Mouse (Mus musculus): ENCODE measurements around the gene Def8. TPM values are rescaled to one million over a fixed set of nuclear protein-coding genes. Genes with fewer than 3 reads are reported as not detected.
"Not testable (repeated sequence)": the region's sequence is repeated elsewhere in the genome, so short reads cannot be mapped to it uniquely, and the experiment has no call there.

The Def8 gene
- polyA plus RNA-seq, 1 experiment from 2014 or later = 38.8 TPM

DNA sequence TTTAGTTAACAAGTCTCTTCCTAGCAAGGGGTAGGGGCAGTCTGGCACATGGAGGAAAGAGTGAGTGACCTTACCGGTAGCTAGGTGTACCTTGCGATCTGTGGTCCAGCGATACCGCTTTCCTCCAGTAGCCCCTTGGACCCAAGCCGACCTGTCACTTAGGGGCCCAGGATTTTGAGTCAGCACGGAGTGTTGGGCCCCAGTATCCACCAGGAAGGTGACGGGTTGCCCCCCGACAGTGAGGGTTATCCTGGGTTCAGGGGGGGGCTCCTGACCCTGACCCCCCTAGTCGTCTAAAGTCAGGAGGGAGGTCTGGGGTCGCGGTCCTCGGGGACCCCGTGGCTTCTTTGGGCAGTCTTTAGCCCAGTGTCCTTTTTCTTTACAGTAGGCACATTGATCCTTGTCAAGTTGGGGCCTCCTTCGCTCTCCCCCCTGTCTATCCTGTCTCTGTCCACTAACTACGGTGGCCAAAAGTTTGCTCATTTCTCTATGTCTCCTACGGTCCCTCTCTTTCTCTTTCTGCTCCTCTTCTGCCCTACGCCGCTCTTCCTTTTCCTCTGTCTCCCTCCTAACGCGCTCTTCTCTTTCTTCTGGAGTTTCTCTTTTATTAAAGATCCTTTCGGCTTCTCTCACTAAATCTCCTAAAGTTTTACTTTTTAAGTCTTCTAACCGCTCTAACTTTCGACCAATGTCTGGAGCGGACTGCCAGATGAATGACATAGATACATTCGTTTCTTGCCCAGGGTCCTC lies 8.5 kb downstream of the Def8 start:
- Histone ChIP-seq H3K4me3 (ENCODE audit: low read depth, low read length) (no peak overlapping the region), H3K36me3 (replicated peaks; ENCODE audit: control insufficient read depth, insufficient read depth, low read depth, low read length) (no peaks in the 10 kb centered on the region), H3K9ac (replicated peaks; ENCODE audit: low read length) (no peak overlapping the region), H3K4me1 (ENCODE audit: control insufficient read depth, insufficient read depth, low read length) (no peaks in the 10 kb centered on the region), H3K9me3 (replicated peaks; ENCODE audit: control insufficient read depth, low read length) (peaks cover 11% of the 10 kb centered on the region), H3K27me3 (ENCODE audit: control insufficient read depth, insufficient read depth, low read length) (no peaks in the 10 kb centered on the region), H3K4me2 (ENCODE audit: low read depth, low read length) (no peak overlapping the region), H3K27ac (replicated peaks; ENCODE audit: low read depth, low read length) (no peak overlapping the region)
- WGBS = 94% methylated on average over 25 of the region's 25 CpGs
- ATAC-seq (replicated peaks; ENCODE audit: insufficient number of reproducible peaks, low FRiP score, low TSS enrichment, low read depth) (no peak), DNase-seq (ENCODE audit: low spot score) (no peak)

DNA sequence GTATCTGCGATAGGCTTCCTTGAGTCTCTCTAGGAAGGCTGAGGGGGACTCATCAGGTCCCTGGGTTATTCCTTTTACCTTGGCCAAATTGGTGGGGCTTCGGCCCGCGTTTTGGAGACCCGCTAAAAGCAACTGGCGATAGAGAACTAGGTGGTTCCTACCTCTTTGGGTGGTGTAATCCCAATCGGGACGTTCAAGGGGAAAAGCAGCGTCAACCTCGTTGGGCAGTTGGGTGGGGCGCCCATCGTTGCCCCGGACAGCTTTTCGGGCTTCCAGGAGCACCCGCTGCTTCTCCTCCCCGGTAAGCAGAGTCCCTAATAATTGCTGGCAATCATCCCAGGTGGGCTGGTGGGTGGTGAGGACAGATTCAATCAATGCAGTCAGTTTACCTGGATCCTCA lies 9.1 kb downstream of the Def8 start:
- Histone ChIP-seq H3K36me3 (replicated peaks; ENCODE audit: control insufficient read depth, insufficient read depth, low read depth, low read length) (no peaks in the 10 kb centered on the region), H3K27ac (replicated peaks; ENCODE audit: low read depth, low read length) (no peak overlapping the region), H3K9ac (replicated peaks; ENCODE audit: low read length) (no peak overlapping the region), H3K4me2 (ENCODE audit: low read depth, low read length) (no peak overlapping the region), H3K27me3 (ENCODE audit: control insufficient read depth, insufficient read depth, low read length) (no peaks in the 10 kb centered on the region), H3K9me3 (replicated peaks; ENCODE audit: control insufficient read depth, low read length) (peaks cover 11% of the 10 kb centered on the region), H3K4me3 (ENCODE audit: low read depth, low read length) (no peak overlapping the region), H3K4me1 (ENCODE audit: control insufficient read depth, insufficient read depth, low read length) (no peaks in the 10 kb centered on the region)
- 96% methylated on average over 16 of the region's 16 CpGs for WGBS
- ATAC-seq (replicated peaks; ENCODE audit: insufficient number of reproducible peaks, low FRiP score, low TSS enrichment, low read depth) (no peak), DNase-seq (ENCODE audit: low spot score) (no peak)

GRCm38 (mm10) chr8:123433241-123433974 lies 10.1 kb downstream of the Def8 start:
- not testable (repeated sequence) for H3K27ac ChIP-seq (replicated peaks; ENCODE audit: low read depth, low read length); DNase-seq (ENCODE audit: low spot score); H3K27me3 ChIP-seq (ENCODE audit: control insufficient read depth, insufficient read depth, low read length); H3K4me3 ChIP-seq (ENCODE audit: low read depth, low read length); H3K4me1 ChIP-seq (ENCODE audit: control insufficient read depth, insufficient read depth, low read length); H3K9me3 ChIP-seq (replicated peaks; ENCODE audit: control insufficient read depth, low read length); H3K9ac ChIP-seq (replicated peaks; ENCODE audit: low read length); H3K4me2 ChIP-seq (ENCODE audit: low read depth, low read length); H3K36me3 ChIP-seq (replicated peaks; ENCODE audit: control insufficient read depth, insufficient read depth, low read depth, low read length); ATAC-seq (replicated peaks; ENCODE audit: insufficient number of reproducible peaks, low FRiP score, low TSS enrichment, low read depth)
- 97% methylated on average over 43 of the region's 47 CpGs for WGBS

GRCm38 (mm10) chr8:123441788-123442187 lies 18.5 kb downstream of the Def8 start:
- no peaks in the 10 kb centered on the region for H3K27me3 ChIP-seq (ENCODE audit: control insufficient read depth, insufficient read depth, low read length)
- DNase-seq (ENCODE audit: low spot score) = no peak
- no peak overlapping the region for H3K27ac ChIP-seq (replicated peaks; ENCODE audit: low read depth, low read length)
- no peaks in the 10 kb centered on the region for H3K36me3 ChIP-seq (replicated peaks; ENCODE audit: control insufficient read depth, insufficient read depth, low read depth, low read length)
- H3K9ac ChIP-seq (replicated peaks; ENCODE audit: low read length) = no peak overlapping the region
- ATAC-seq (replicated peaks; ENCODE audit: insufficient number of reproducible peaks, low FRiP score, low TSS enrichment, low read depth) = no peak
- WGBS = 85% methylated on average over 2 of the region's 2 CpGs
- no peak overlapping the region for H3K4me2 ChIP-seq (ENCODE audit: low read depth, low read length)
- no peaks in the 10 kb centered on the region for H3K9me3 ChIP-seq (replicated peaks; ENCODE audit: control insufficient read depth, low read length)
- H3K4me1 ChIP-seq (ENCODE audit: control insufficient read depth, insufficient read depth, low read length) = no peaks in the 10 kb centered on the region
- no peak overlapping the region for H3K4me3 ChIP-seq (ENCODE audit: low read depth, low read length)

DNA sequence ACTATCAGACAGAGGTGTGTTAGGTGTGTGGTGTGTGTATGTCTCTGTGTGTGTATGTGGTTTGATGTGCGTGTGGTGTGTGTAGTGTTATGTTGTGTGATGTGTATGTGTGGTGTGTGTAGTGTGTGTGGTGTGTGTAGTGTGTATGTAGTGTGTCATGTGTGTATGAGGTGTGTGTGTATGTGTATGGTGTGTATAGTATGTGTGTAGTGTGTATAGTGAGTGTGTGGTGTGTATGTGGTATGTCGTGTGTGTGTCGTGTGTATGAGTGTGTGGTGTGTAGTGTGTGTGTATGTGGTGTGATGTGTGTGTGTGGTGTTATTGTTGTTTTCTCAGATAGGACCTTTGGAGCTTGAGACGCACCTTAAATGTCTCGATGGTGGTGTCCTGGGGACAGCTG lies 19.0 kb downstream of the Def8 start:
- H3K27ac ChIP-seq (replicated peaks; ENCODE audit: low read depth, low read length) = no peak overlapping the region
- 81% methylated on average over 5 of the region's 5 CpGs for WGBS
- no peak overlapping the region for H3K4me3 ChIP-seq (ENCODE audit: low read depth, low read length)
- ATAC-seq (replicated peaks; ENCODE audit: insufficient number of reproducible peaks, low FRiP score, low TSS enrichment, low read depth) (peak; percentile 26; the same call in 1 of the 2 replicates), DNase-seq (ENCODE audit: low spot score) (no peak)
- no peaks in the 10 kb centered on the region for H3K36me3 ChIP-seq (replicated peaks; ENCODE audit: control insufficient read depth, insufficient read depth, low read depth, low read length)
- no peaks in the 10 kb centered on the region for H3K27me3 ChIP-seq (ENCODE audit: control insufficient read depth, insufficient read depth, low read length)
- H3K9me3 ChIP-seq (replicated peaks; ENCODE audit: control insufficient read depth, low read length) = no peaks in the 10 kb centered on the region
- H3K4me2 ChIP-seq (ENCODE audit: low read depth, low read length) = no peak overlapping the region; the same call in 1 of the 2 replicates
- H3K9ac ChIP-seq (replicated peaks; ENCODE audit: low read length) = no peak overlapping the region
- no peaks in the 10 kb centered on the region for H3K4me1 ChIP-seq (ENCODE audit: control insufficient read depth, insufficient read depth, low read length)

DNA sequence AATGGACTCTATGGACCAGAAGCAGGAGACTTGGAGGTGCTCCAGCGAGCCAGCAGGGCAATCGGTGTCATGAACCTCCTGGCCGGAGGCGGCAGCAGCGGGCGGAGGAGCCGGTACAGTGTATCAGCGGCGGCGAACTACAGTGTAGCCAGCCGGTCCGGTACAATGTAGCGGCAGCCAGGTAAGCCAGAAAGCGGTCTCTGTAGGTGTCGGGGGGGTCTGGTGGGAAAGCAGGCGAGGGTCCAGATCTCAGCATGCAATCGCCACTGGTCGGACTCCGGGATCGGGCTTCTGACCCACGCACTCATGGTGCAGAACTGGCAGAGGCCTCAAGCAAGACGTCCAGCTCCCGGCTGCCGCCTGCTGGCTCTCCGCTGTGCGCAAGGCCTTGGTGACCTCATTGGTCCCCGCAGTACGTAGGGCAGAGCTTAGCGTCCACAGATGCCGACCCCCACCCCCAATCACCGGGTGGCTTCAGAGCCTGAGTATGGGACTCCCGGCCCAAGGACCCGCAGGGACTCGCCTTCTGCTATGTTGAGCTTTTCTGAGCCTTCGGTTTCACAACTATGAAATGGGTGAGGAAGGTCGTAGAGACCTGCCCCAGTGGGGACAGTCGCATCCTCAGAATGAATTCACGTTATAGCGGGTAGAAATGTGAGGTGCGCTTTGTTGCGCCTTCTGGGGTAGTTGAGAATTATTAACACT lies 19.7 kb downstream of the Def8 start:
- no peaks in the 10 kb centered on the region for H3K9me3 ChIP-seq (replicated peaks; ENCODE audit: control insufficient read depth, low read length)
- peak overlapping the region; percentile 85 for H3K9ac ChIP-seq (replicated peaks; ENCODE audit: low read length)
- H3K27ac ChIP-seq (replicated peaks; ENCODE audit: low read depth, low read length) = peak overlapping the region; percentile 62; the same call in 1 of the 2 replicates
- H3K4me2 ChIP-seq (ENCODE audit: low read depth, low read length) = peak overlapping the region; percentile 62
- peak; percentile 91 for DNase-seq (ENCODE audit: low spot score)
- no peaks in the 10 kb centered on the region for H3K4me1 ChIP-seq (ENCODE audit: control insufficient read depth, insufficient read depth, low read length)
- peak; percentile 96 for ATAC-seq (replicated peaks; ENCODE audit: insufficient number of reproducible peaks, low FRiP score, low TSS enrichment, low read depth)
- 1% methylated on average over 41 of the region's 41 CpGs for WGBS
- no peaks in the 10 kb centered on the region for H3K36me3 ChIP-seq (replicated peaks; ENCODE audit: control insufficient read depth, insufficient read depth, low read depth, low read length)
- no peaks in the 10 kb centered on the region for H3K27me3 ChIP-seq (ENCODE audit: control insufficient read depth, insufficient read depth, low read length)
- H3K4me3 ChIP-seq (ENCODE audit: low read depth, low read length) = peak overlapping the region; percentile 61

DNA sequence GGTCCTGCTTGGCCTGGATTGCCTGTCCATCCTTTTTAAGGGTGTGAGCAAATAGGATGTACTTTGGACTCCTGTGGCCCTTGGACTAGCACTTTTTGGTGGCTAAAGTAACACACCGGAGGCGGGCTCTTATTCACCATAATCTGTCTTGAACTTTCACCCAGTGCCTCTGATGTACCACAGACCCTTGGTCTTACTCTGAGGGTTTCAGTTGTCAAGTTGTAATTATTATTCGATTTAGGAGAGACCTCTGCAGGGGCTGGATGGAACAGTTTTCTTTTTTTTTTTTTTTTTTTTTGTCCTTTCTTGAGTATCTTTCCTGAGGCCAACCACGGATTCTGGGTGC lies 20.2 kb downstream of the Def8 start:
- Histone ChIP-seq H3K4me1 (ENCODE audit: control insufficient read depth, insufficient read depth, low read length) (no peaks in the 10 kb centered on the region), H3K9ac (replicated peaks; ENCODE audit: low read length) (peak overlapping the region; percentile 85), H3K27me3 (ENCODE audit: control insufficient read depth, insufficient read depth, low read length) (no peaks in the 10 kb centered on the region), H3K36me3 (replicated peaks; ENCODE audit: control insufficient read depth, insufficient read depth, low read depth, low read length) (no peaks in the 10 kb centered on the region), H3K27ac (replicated peaks; ENCODE audit: low read depth, low read length) (no peak overlapping the region), H3K9me3 (replicated peaks; ENCODE audit: control insufficient read depth, low read length) (no peaks in the 10 kb centered on the region), H3K4me2 (ENCODE audit: low read depth, low read length) (peak overlapping the region; percentile 62), H3K4me3 (ENCODE audit: low read depth, low read length) (peak overlapping the region; percentile 61)
- DNase-seq (ENCODE audit: low spot score) (peak; percentile 17), ATAC-seq (replicated peaks; ENCODE audit: insufficient number of reproducible peaks, low FRiP score, low TSS enrichment, low read depth) (no peak)
- WGBS = 21% methylated on average over 4 of the region's 4 CpGs

- ATAC-seq (replicated peaks; ENCODE audit: insufficient number of reproducible peaks, low FRiP score, low TSS enrichment, low read depth) (no peak), DNase-seq (ENCODE audit: low spot score) (no peak)
- Histone ChIP-seq H3K4me1 (ENCODE audit: control insufficient read depth, insufficient read depth, low read length) (no peaks in the 10 kb centered on the region), H3K9me3 (replicated peaks; ENCODE audit: control insufficient read depth, low read length) (no peaks in the 10 kb centered on the region), H3K36me3 (replicated peaks; ENCODE audit: control insufficient read depth, insufficient read depth, low read depth, low read length) (no peaks in the 10 kb centered on the region), H3K27me3 (ENCODE audit: control insufficient read depth, insufficient read depth, low read length) (no peaks in the 10 kb centered on the region), H3K4me2 (ENCODE audit: low read depth, low read length) (no peak overlapping the region), H3K9ac (replicated peaks; ENCODE audit: low read length) (no peak overlapping the region), H3K4me3 (ENCODE audit: low read depth, low read length) (no peak overlapping the region), H3K27ac (replicated peaks; ENCODE audit: low read depth, low read length) (no peak overlapping the region)
- WGBS = 75% methylated on average over 6 of the region's 6 CpGs
Measured at GRCm38 (mm10) chr8:123444131-123444530, 20.8 kb downstream of the Def8 start.
